Mouse (Mus musculus): ENCODE results near the gene Gnb3. TPM values are rescaled to one million over a fixed set of nuclear protein-coding genes. Genes with fewer than 3 reads are reported as not detected.

Gnb3 gene
- polyA plus RNA-seq, 1 experiment: not detected

- H3K4me3 ChIP-seq (ENCODE audit: control insufficient read depth, low read depth, low read length): no peak overlapping the region
- TF ChIP-seq POLR2A (IDR thresholded peaks at IDR 0.05; ENCODE audit: control insufficient read depth, low read depth, low read length) (no peak), CTCF (IDR thresholded peaks at IDR 0.05; ENCODE audit: control insufficient read depth, insufficient read depth, insufficient replicate concordance, low read depth, low read length) (no peak)
These were observed 48.2 kb downstream of the Gnb3 start for GRCm38 (mm10) chr6:124791911-124792310.

GRCm38 (mm10) chr6:124790121-124790520 is 50.0 kb downstream of the Gnb3 start:
- no peak for TF ChIP-seq POLR2A (IDR thresholded peaks at IDR 0.05; ENCODE audit: control insufficient read depth, low read depth, low read length)
- TF ChIP-seq CTCF (IDR thresholded peaks at IDR 0.05; ENCODE audit: control insufficient read depth, insufficient read depth, insufficient replicate concordance, low read depth, low read length): no peak
- H3K4me3 ChIP-seq (ENCODE audit: control insufficient read depth, low read depth, low read length): no peak overlapping the region
- H3K36me3 ChIP-seq (ENCODE audit: control insufficient read depth, insufficient read depth, low read length): no peaks in the 10 kb centered on the region
- no peaks in the 10 kb centered on the region for H3K4me1 ChIP-seq (ENCODE audit: control insufficient read depth, insufficient read depth, low read length)
- H3K27ac ChIP-seq (ENCODE audit: control insufficient read depth, insufficient read depth, low read depth, low read length): no peak overlapping the region
- H3K27me3 ChIP-seq (ENCODE audit: control insufficient read depth, insufficient read depth, low read length): no peaks in the 10 kb centered on the region

More at GRCm38 (mm10) chr6:124791911-124792310, 48.2 kb downstream of the Gnb3 start:
- H3K27me3 ChIP-seq (ENCODE audit: control insufficient read depth, insufficient read depth, low read length): no peaks in the 10 kb centered on the region
- no peaks in the 10 kb centered on the region for H3K4me1 ChIP-seq (ENCODE audit: control insufficient read depth, insufficient read depth, low read length)
- H3K36me3 ChIP-seq (ENCODE audit: control insufficient read depth, insufficient read depth, low read length): no peaks in the 10 kb centered on the region
- no peak overlapping the region for H3K27ac ChIP-seq (ENCODE audit: control insufficient read depth, insufficient read depth, low read depth, low read length)

GRCm38 (mm10) chr6:124789519-124789918 is 50.6 kb downstream of the Gnb3 start:
- H3K27me3 ChIP-seq (ENCODE audit: control insufficient read depth, insufficient read depth, low read length): no peaks in the 10 kb centered on the region
- no peak overlapping the region for H3K4me3 ChIP-seq (ENCODE audit: control insufficient read depth, low read depth, low read length)
- H3K36me3 ChIP-seq (ENCODE audit: control insufficient read depth, insufficient read depth, low read length): no peaks in the 10 kb centered on the region
- TF ChIP-seq CTCF (IDR thresholded peaks at IDR 0.05; ENCODE audit: control insufficient read depth, insufficient read depth, insufficient replicate concordance, low read depth, low read length) (no peak), POLR2A (IDR thresholded peaks at IDR 0.05; ENCODE audit: control insufficient read depth, low read depth, low read length) (no peak)
- no peak overlapping the region for H3K27ac ChIP-seq (ENCODE audit: control insufficient read depth, insufficient read depth, low read depth, low read length)
- H3K4me1 ChIP-seq (ENCODE audit: control insufficient read depth, insufficient read depth, low read length): no peaks in the 10 kb centered on the region

GRCm38 (mm10) chr6:124787722-124788121 is 52.4 kb downstream of the Gnb3 start:
- H3K27me3 ChIP-seq (ENCODE audit: control insufficient read depth, insufficient read depth, low read length): no peaks in the 10 kb centered on the region
- no peak for TF ChIP-seq POLR2A (IDR thresholded peaks at IDR 0.05; ENCODE audit: control insufficient read depth, low read depth, low read length)
- no peak for TF ChIP-seq CTCF (IDR thresholded peaks at IDR 0.05; ENCODE audit: control insufficient read depth, insufficient read depth, insufficient replicate concordance, low read depth, low read length)
- H3K4me1 ChIP-seq (ENCODE audit: control insufficient read depth, insufficient read depth, low read length): no peaks in the 10 kb centered on the region
- no peak overlapping the region for H3K4me3 ChIP-seq (ENCODE audit: control insufficient read depth, low read depth, low read length)
- no peaks in the 10 kb centered on the region for H3K36me3 ChIP-seq (ENCODE audit: control insufficient read depth, insufficient read depth, low read length)
- H3K27ac ChIP-seq (ENCODE audit: control insufficient read depth, insufficient read depth, low read depth, low read length): no peak overlapping the region

GRCm38 (mm10) chr6:124786756-124787420 is 53.2 kb downstream of the Gnb3 start:
- Histone ChIP-seq H3K4me3 (ENCODE audit: control insufficient read depth, low read depth, low read length) (no peak overlapping the region), H3K27me3 (ENCODE audit: control insufficient read depth, insufficient read depth, low read length) (no peaks in the 10 kb centered on the region), H3K36me3 (ENCODE audit: control insufficient read depth, insufficient read depth, low read length) (no peaks in the 10 kb centered on the region), H3K27ac (ENCODE audit: control insufficient read depth, insufficient read depth, low read depth, low read length) (no peak overlapping the region), H3K4me1 (ENCODE audit: control insufficient read depth, insufficient read depth, low read length) (peaks cover 3% of the 10 kb centered on the region; the same call in 1 of the 2 replicates)
- TF ChIP-seq POLR2A (IDR thresholded peaks at IDR 0.05; ENCODE audit: control insufficient read depth, low read depth, low read length): no peak
- TF ChIP-seq CTCF (IDR thresholded peaks at IDR 0.05; ENCODE audit: control insufficient read depth, insufficient read depth, insufficient replicate concordance, low read depth, low read length): no peak

Other genes with a start within 250 kb of the Gnb3 start
- gene C1s2, start 204.2 kb downstream of the Gnb3 start, polyA plus RNA-seq (2012; rRNA removed): 0.19 and 0.32 TPM in 2 replicates
- 282 and 286 TPM in 2 replicates for gene Lpcat3, start 177.2 kb downstream of the Gnb3 start, polyA plus RNA-seq (2012; rRNA removed)
- gene Emg1, start 128.1 kb downstream of the Gnb3 start, polyA plus RNA-seq (2012; rRNA removed): 39.9 and 44.1 TPM in 2 replicates
- 47.6 and 50.5 TPM in 2 replicates for gene Phb2, start 127.9 kb downstream of the Gnb3 start, polyA plus RNA-seq (2012; rRNA removed)
- gene Ptpn6, start 101.6 kb downstream of the Gnb3 start, polyA plus RNA-seq (2012; rRNA removed): 1.4 and 1.9 TPM in 2 replicates
- 207 and 220 TPM in 2 replicates for gene Grcc10, start 98.9 kb downstream of the Gnb3 start, polyA plus RNA-seq (2012; rRNA removed)
- gene Gm45234, start 84.3 kb downstream of the Gnb3 start, polyA plus RNA-seq (2012; rRNA removed): 0.05 TPM in 1 of 2 replicates, not detected in the other
- 69.3 and 76.1 TPM in 2 replicates for gene Atn1, start 83.8 kb downstream of the Gnb3 start, polyA plus RNA-seq (2012; rRNA removed)
- gene Eno2, start 70.6 kb downstream of the Gnb3 start, polyA plus RNA-seq (2012; rRNA removed): 0.51 and 0.63 TPM in 2 replicates
- 105 and 106 TPM in 2 replicates for gene Lrrc23, start 60.5 kb downstream of the Gnb3 start, polyA plus RNA-seq (2012; rRNA removed)
- 63.6 and 78.1 TPM in 2 replicates for gene Spsb2, start 31.6 kb downstream of the Gnb3 start, polyA plus RNA-seq (2012; rRNA removed)
- 471 and 473 TPM in 2 replicates for gene Tpi1, start 26.0 kb downstream of the Gnb3 start, polyA plus RNA-seq (2012; rRNA removed)
- 37.4 and 41.2 TPM in 2 replicates for gene Usp5, start 10.8 kb downstream of the Gnb3 start, polyA plus RNA-seq (2012; rRNA removed)
- gene Cdca3, start 10.7 kb downstream of the Gnb3 start, polyA plus RNA-seq (2012; rRNA removed): 218 and 250 TPM in 2 replicates
- 1.5 and 2.8 TPM in 2 replicates for gene P3h3, start 17.5 kb upstream of the Gnb3 start, polyA plus RNA-seq (2012; rRNA removed)
- 9.0 and 9.6 TPM in 2 replicates for gene Gpr162, start 23.7 kb upstream of the Gnb3 start, polyA plus RNA-seq (2012; rRNA removed)
- gene Cd4, start 47.9 kb upstream of the Gnb3 start, polyA plus RNA-seq (2012; rRNA removed): 0.53 and 0.67 TPM in 2 replicates
- 0.11 and 0.12 TPM in 2 replicates for gene Lag3, start 71.4 kb upstream of the Gnb3 start, polyA plus RNA-seq (2012; rRNA removed)
- 142 and 168 TPM in 2 replicates for gene Ptms, start 79.8 kb upstream of the Gnb3 start, polyA plus RNA-seq (2012; rRNA removed)
- 75.4 and 76.5 TPM in 2 replicates for gene Mlf2, start 91.1 kb upstream of the Gnb3 start, polyA plus RNA-seq (2012; rRNA removed)
- gene Cops7a, start 125.3 kb upstream of the Gnb3 start, polyA plus RNA-seq (2012; rRNA removed): 387 and 413 TPM in 2 replicates
- 0.23 and 0.38 TPM in 2 replicates for gene Pianp, start 156.4 kb upstream of the Gnb3 start, polyA plus RNA-seq (2012; rRNA removed)
- gene Zfp384, start 168.9 kb upstream of the Gnb3 start, polyA plus RNA-seq (2012; rRNA removed): 50.2 and 53.1 TPM in 2 replicates
- gene Ing4, start 199.5 kb upstream of the Gnb3 start, polyA plus RNA-seq (2012; rRNA removed): 11.3 and 11.8 TPM in 2 replicates
- gene Acrbp, start 209.4 kb upstream of the Gnb3 start, polyA plus RNA-seq (2012; rRNA removed): 1,698 and 1,947 TPM in 2 replicates
- 0.31 and 0.32 TPM in 2 replicates for gene Lpar5, start 227.6 kb upstream of the Gnb3 start, polyA plus RNA-seq (2012; rRNA removed)

Measured in testis, adult 2 months (tissue).